Mouse (Mus musculus) CH12.LX (cell line): ENCODE measurements around the gene Smarcd1. TPM values are rescaled to one million over a fixed set of nuclear protein-coding genes. Genes with fewer than 3 reads are reported as not detected.
A peak's percentile ranks its signal among the peaks of the same experiment; 100 is the strongest.

Experiments used
- DNase-seq: peaks from one replicate; pipeline ENCODE4 v3.0.0-alpha.2; 2013; ENCODE audit errors: extremely low read depth
- H3K27ac ChIP-seq: 2 replicates; pipeline ENCODE4 v1.5.1; 2012; ENCODE audit warnings: low read depth, mild to moderate bottlenecking, control low read depth, moderate library complexity; ENCODE audit not compliant: insufficient read depth
- H3K27me3 ChIP-seq: replicated peaks from 2 replicates; pipeline ENCODE3; 2012; ENCODE audit warnings: inconsistent platforms
- H3K36me3 ChIP-seq, 2 experiments: replicated peaks in 1 of 2; 2 replicates each; pipeline versions ENCODE3 to v1.6.1; 2012; ENCODE audit warnings: inconsistent platforms in 1 of 2, low read length in 1 of 2, mild to moderate bottlenecking in 1 of 2, mixed read lengths in 1 of 2, moderate library complexity in 1 of 2; ENCODE audit not compliant: control insufficient read depth in 1 of 2, insufficient read depth in 1 of 2
- H3K4me1 ChIP-seq, 2 experiments: 2 replicates each; pipeline ENCODE4 v1.6.1; 2012; ENCODE audit warnings: inconsistent platforms in 1 of 2, moderate library complexity in 1 of 2; ENCODE audit not compliant: insufficient read depth in 2 of 2, control insufficient read depth in 1 of 2
- H3K4me2 ChIP-seq: 2 replicates; pipeline ENCODE4 v1.6.1; 2012; ENCODE audit warnings: low read depth, mild to moderate bottlenecking, control low read depth; ENCODE audit not compliant: poor library complexity, insufficient read depth, severe bottlenecking
- H3K4me3 ChIP-seq, 3 experiments: fragments of 150-350 bp in 1 of 3; sonication (generic) in 1 of 3; replicated peaks in 1 of 3; 2 replicates each; pipeline versions ENCODE3 to v1.5.1; 2011 to 2012; ENCODE audit warnings: low read depth in 2 of 3, low read length in 2 of 3, mild to moderate bottlenecking in 2 of 3, moderate library complexity in 2 of 3, control low read depth in 1 of 3, improper control_type of control experiment in 1 of 3, inconsistent platforms in 1 of 3, mixed read lengths in 1 of 3; ENCODE audit not compliant: poor library complexity in 1 of 3
- H3K79me2 ChIP-seq: replicated peaks from 2 replicates; pipeline ENCODE4 v1.6.1; 2012; ENCODE audit warnings: mild to moderate bottlenecking, moderate library complexity; ENCODE audit not compliant: control insufficient read depth, poor library complexity, insufficient read depth, severe bottlenecking; ENCODE audit errors: extremely low read depth
- H3K9ac ChIP-seq: 2 replicates; pipeline ENCODE4 v1.6.1; 2012; ENCODE audit warnings: low read depth, mild to moderate bottlenecking, control low read depth, moderate library complexity; ENCODE audit not compliant: insufficient read depth
- H3K9me3 ChIP-seq: replicated peaks from 2 replicates; pipeline ENCODE3; 2012; ENCODE audit warnings: low read length, inconsistent platforms, mixed read lengths
- CHD1 ChIP-seq: IDR thresholded peaks from 2 replicates; pipeline ENCODE4 v1.6.1; 2012; ENCODE audit warnings: low read depth, low read length, improper control_type of control experiment, inconsistent platforms
- CTCF ChIP-seq, 2 experiments: IDR thresholded peaks in 1 of 2; conservative IDR thresholded peaks in 1 of 2; 2 replicates each; pipeline ENCODE4 v1.5.1; 2011 to 2012; ENCODE audit warnings: low read depth in 2 of 2, low read length in 2 of 2, improper control_type of control experiment in 1 of 2, inconsistent platforms in 1 of 2, mild to moderate bottlenecking in 1 of 2, moderate library complexity in 1 of 2
- ELF1 ChIP-seq: IDR thresholded peaks from 2 replicates; pipeline ENCODE4 v1.6.1; 2014; ENCODE audit warnings: low read depth, mild to moderate bottlenecking, inconsistent platforms, low read length, improper control_type of control experiment
- GABPA ChIP-seq: IDR thresholded peaks from 2 replicates; pipeline ENCODE4 v1.6.1; 2012; ENCODE audit warnings: low read depth, low read length, improper control_type of control experiment, inconsistent platforms; ENCODE audit not compliant: insufficient replicate concordance
- HCFC1 ChIP-seq: IDR thresholded peaks from 2 replicates; pipeline ENCODE4 v1.6.1; 2012; ENCODE audit warnings: low read depth, mild to moderate bottlenecking, inconsistent platforms, low read length, improper control_type of control experiment
- IRF4 ChIP-seq: IDR thresholded peaks from 2 replicates; pipeline ENCODE4 v1.6.1; 2014; ENCODE audit warnings: low read depth, mild to moderate bottlenecking, inconsistent platforms, low read length, improper control_type of control experiment
- JUN ChIP-seq: IDR thresholded peaks from 2 replicates; pipeline ENCODE4 v1.6.1; 2011; ENCODE audit warnings: low read depth, mild to moderate bottlenecking, low read length, improper control_type of control experiment, moderate library complexity; ENCODE audit not compliant: insufficient read depth
- KAT2A ChIP-seq: IDR thresholded peaks from 2 replicates; pipeline ENCODE4 v1.6.1; 2012; ENCODE audit warnings: low read length, improper control_type of control experiment, inconsistent platforms; ENCODE audit not compliant: insufficient replicate concordance
- MAFK ChIP-seq: IDR thresholded peaks from 2 replicates; pipeline ENCODE4 v1.6.1; 2011; ENCODE audit warnings: low read length, improper control_type of control experiment; ENCODE audit not compliant: insufficient replicate concordance
- MEF2A ChIP-seq: IDR thresholded peaks from 2 replicates; pipeline ENCODE4 v1.6.1; 2014; ENCODE audit warnings: low read depth, mild to moderate bottlenecking, inconsistent platforms, low read length, improper control_type of control experiment, borderline replicate concordance
- MXI1 ChIP-seq: IDR thresholded peaks from 2 replicates; pipeline ENCODE4 v1.6.1; 2011; ENCODE audit warnings: mild to moderate bottlenecking, low read depth, low read length, improper control_type of control experiment
- MYC ChIP-seq: IDR thresholded peaks from 2 replicates; pipeline ENCODE4 v1.6.1; 2011; ENCODE audit warnings: low read depth, mild to moderate bottlenecking, improper control_type of control experiment, low read length
- PAX5 ChIP-seq: IDR thresholded peaks from 2 replicates; pipeline ENCODE4 v1.6.1; 2012; ENCODE audit warnings: low read length, inconsistent platforms, mixed read lengths
- SIN3A ChIP-seq: IDR thresholded peaks from 2 replicates; pipeline ENCODE4 v1.6.1; 2012; ENCODE audit warnings: low read length, improper control_type of control experiment, inconsistent platforms
- TBP ChIP-seq: conservative IDR thresholded peaks from 2 replicates; pipeline ENCODE4 v1.6.1; 2011; ENCODE audit warnings: low read depth, low read length, improper control_type of control experiment
- TCF12 ChIP-seq: IDR thresholded peaks from 2 replicates; pipeline ENCODE4 v1.6.1; 2014; ENCODE audit warnings: low read depth, mild to moderate bottlenecking, inconsistent platforms, low read length, improper control_type of control experiment
- UBTF ChIP-seq: IDR thresholded peaks from 2 replicates; pipeline ENCODE4 v1.6.1; 2012; ENCODE audit warnings: low read depth, mild to moderate bottlenecking, inconsistent platforms, low read length, improper control_type of control experiment, moderate library complexity
- USF2 ChIP-seq: conservative IDR thresholded peaks from 2 replicates; pipeline ENCODE4 v1.6.1; 2011; ENCODE audit warnings: low read depth, low read length, improper control_type of control experiment
- ZC3H11A ChIP-seq: IDR thresholded peaks from 2 replicates; pipeline ENCODE4 v1.6.1; 2012; ENCODE audit warnings: low read depth, mild to moderate bottlenecking, inconsistent platforms, low read length, improper control_type of control experiment
- ZNF384 ChIP-seq: IDR thresholded peaks from 2 replicates; pipeline ENCODE4 v1.6.1; 2012; ENCODE audit warnings: low read depth, low read length, improper control_type of control experiment, inconsistent platforms
- dilution Hi-C: fragments of 300-500 bp; cut with MboI; formaldehyde crosslinking; loops from 2 replicates; pipeline ENCODE4 v1.14.3; 2020; ENCODE audit warnings: low sequenced_read_pairs; ENCODE audit not compliant: extremely low pct_unique_long_range_greater_than_20kb, extremely low pct_ligation_motif_present
- in situ Hi-C: fragments of 300-500 bp; cut with MboI; formaldehyde crosslinking; loops from 3 replicates; pipeline ENCODE4 v1.14.3; 2019; ENCODE audit warnings: low sequenced_read_pairs, low pct_ligation_motif_present, low pct_unique_long_range_greater_than_20kb, mixed read lengths
- polyA plus RNA-seq: library from polyadenylated mRNA; unstranded; fragments of >175 nt; gene quantifications from 2 replicates; pipeline ENCODE4 v1.2.1, GENCODE M21; 2012; ENCODE audit warnings: low read depth; ENCODE audit not compliant: insufficient read length
- total RNA-seq, 2 experiments: library from RNA; depleted of rRNA; stranded (reverse); fragments of 300-350 nt in 1 of 2; fragments of >200 nt in 1 of 2; gene quantifications; 2 replicates each; pipeline ENCODE4 v1.2.3; 2012 to 2014

Gene Smarcd1
- total and polyA plus RNA-seq, 3 experiments: 12.5 to 69.9 (median 17.9) TPM

GRCm38 (mm10) chr15:99701999-99702900 is at the start of gene Smarcd1 (continued):
- TF ChIP-seq PAX5: no peak

- no peak for DNase-seq
- Histone ChIP-seq H3K9ac (no peak overlapping the region), H3K36me3 (peaks cover 0 to 2% of the 10 kb centered on the region in 2 experiments), H3K27ac (no peak overlapping the region), H3K27me3 (peaks cover 30% of the 10 kb centered on the region), H3K4me2 (no peak overlapping the region), H3K4me3 (no peak overlapping the region), H3K79me2 (peaks cover 28% of the 10 kb centered on the region), H3K9me3 (no peaks in the 10 kb centered on the region), H3K4me1 (peaks cover 3 to 34% of the 10 kb centered on the region in 2 experiments; a peak in 3 of 4 replicates)
- in situ Hi-C loops: no loop called here
- dilution Hi-C loops: no loop called here
- TF ChIP-seq CTCF (conservative IDR thresholded peaks at IDR 0.05 in 1 of 2, IDR thresholded peaks at IDR 0.05 in 1 of 2; ENCODE audit: low read depth in 2 of 2, low read length in 2 of 2) (peak in 1 of 2 experiments; percentile 43; a peak in 2 of 4 replicates), TCF12 (0 out of 2 replicates have a peak, but pooled peaks have one; percentile 16), ELF1 (no peak)
Measured at GRCm38 (mm10) chr15:99653291-99653690, 48.6 kb upstream of the Smarcd1 start.

- Histone ChIP-seq H3K27me3 (peaks cover 30% of the 10 kb centered on the region), H3K4me3 (no peak overlapping the region), H3K4me2 (no peak overlapping the region), H3K79me2 (peaks cover 23% of the 10 kb centered on the region), H3K9ac (no peak overlapping the region), H3K27ac (no peak overlapping the region), H3K36me3 (peaks cover 0 to 2% of the 10 kb centered on the region in 2 experiments), H3K9me3 (no peaks in the 10 kb centered on the region), H3K4me1 (peaks cover 3 to 29% of the 10 kb centered on the region in 2 experiments; a peak in 3 of 4 replicates)
- TF ChIP-seq GABPA (no peak), UBTF (no peak), IRF4 (no peak)
- DNase-seq: no peak
- in situ Hi-C loops (no loop called here), dilution Hi-C loops (no loop called here)
Measured at GRCm38 (mm10) chr15:99653876-99654275, 48.1 kb upstream of the Smarcd1 start.

GRCm38 (mm10) chr15:99655956-99656355 is 46.0 kb upstream of the Smarcd1 start:
- no peak overlapping the region for H3K27ac ChIP-seq
- no peaks in the 10 kb centered on the region for H3K9me3 ChIP-seq
- H3K27me3 ChIP-seq: peaks cover 30% of the 10 kb centered on the region
- dilution Hi-C loops (no loop called here), in situ Hi-C loops (no loop called here)
- H3K9ac ChIP-seq: no peak overlapping the region
- peaks cover 4% of the 10 kb centered on the region for H3K79me2 ChIP-seq
- no peak overlapping the region for H3K4me3 ChIP-seq
- H3K36me3 ChIP-seq: no peaks in the 10 kb centered on the region
- H3K4me1 ChIP-seq: peaks cover 0 to 12% of the 10 kb centered on the region in 2 experiments; a peak in 2 of 4 replicates
- no peak overlapping the region for H3K4me2 ChIP-seq
- DNase-seq: no peak
- TF ChIP-seq CHD1 (no peak), USF2 (no peak), MEF2A (no peak), ZC3H11A (no peak), CTCF (conservative IDR thresholded peaks at IDR 0.05 in 1 of 2, IDR thresholded peaks at IDR 0.05 in 1 of 2; ENCODE audit: low read depth in 2 of 2, low read length in 2 of 2) (no peak), GABPA (no peak), IRF4 (no peak), TCF12 (no peak), KAT2A (no peak), SIN3A (no peak), JUN (no peak), TBP (no peak), MAFK (no peak), MXI1 (no peak), HCFC1 (no peak), ZNF384 (no peak), ELF1 (no peak), MYC (no peak)
